Mouse (Mus musculus) embryonic fibroblast, embryonic 13.5 days (primary cell): ENCODE results near the gene Gm10053. TPM values are rescaled to one million over a fixed set of nuclear protein-coding genes. Genes with fewer than 3 reads are reported as not detected.

Experiments used
- H3K27ac ChIP-seq: 2 replicates; pipeline ENCODE4 v1.5.1; 2012; ENCODE audit warnings: low read length, control low read depth, inconsistent platforms; ENCODE audit not compliant: insufficient read depth
- H3K4me1 ChIP-seq: 2 replicates; pipeline ENCODE4 v1.6.1; 2011; ENCODE audit warnings: low read length; ENCODE audit not compliant: control insufficient read depth, insufficient read depth
- H3K4me3 ChIP-seq: 2 replicates; pipeline ENCODE4 v1.5.1; 2011; ENCODE audit warnings: mild to moderate bottlenecking, control low read depth, low read length; ENCODE audit not compliant: insufficient read depth
- CTCF ChIP-seq: IDR thresholded peaks from 2 replicates; pipeline ENCODE4 v1.5.1; 2011; ENCODE audit warnings: mild to moderate bottlenecking, control low read depth, low read length, moderate library complexity, borderline replicate concordance; ENCODE audit not compliant: insufficient read depth
- POLR2A ChIP-seq: IDR thresholded peaks from 2 replicates; pipeline ENCODE4 v1.6.1; 2011; ENCODE audit warnings: low read depth, mild to moderate bottlenecking, control low read depth, low read length, moderate library complexity
- polyA plus RNA-seq: library from polyadenylated mRNA; stranded (reverse); fragments of >200 nt; gene quantifications from 2 replicates; pipeline ENCODE4 v1.2.4, GENCODE M21; 2011; ENCODE audit warnings: low read depth; ENCODE audit not compliant: missing spikeins, insufficient read length

Gene Gm10053
- polyA plus RNA-seq, 1 experiment = 136 TPM

- no peak overlapping the region for H3K27ac ChIP-seq
- H3K4me3 ChIP-seq = peak overlapping the region; percentile 22; the same call in 1 of the 2 replicates
- H3K4me1 ChIP-seq = no peaks in the 10 kb centered on the region
- TF ChIP-seq POLR2A = no peak
- TF ChIP-seq CTCF = peak; percentile 91
Observed at GRCm38 (mm10) chr19:24871037-24871635, 4.3 kb upstream of the Gm10053 start.

GRCm38 (mm10) chr19:24873873-24874272 is 1.6 kb upstream of the Gm10053 start:
- TF ChIP-seq POLR2A (no peak), CTCF (no peak)
- Histone ChIP-seq H3K4me3 (no peak overlapping the region), H3K4me1 (no peaks in the 10 kb centered on the region), H3K27ac (no peak overlapping the region)

GRCm38 (mm10) chr19:24881237-24881636 is 5.8 kb downstream of the Gm10053 start:
- no peaks in the 10 kb centered on the region for H3K4me1 ChIP-seq
- no peak overlapping the region for H3K27ac ChIP-seq
- TF ChIP-seq POLR2A (no peak), CTCF (no peak)
- H3K4me3 ChIP-seq = no peak overlapping the region

DNA sequence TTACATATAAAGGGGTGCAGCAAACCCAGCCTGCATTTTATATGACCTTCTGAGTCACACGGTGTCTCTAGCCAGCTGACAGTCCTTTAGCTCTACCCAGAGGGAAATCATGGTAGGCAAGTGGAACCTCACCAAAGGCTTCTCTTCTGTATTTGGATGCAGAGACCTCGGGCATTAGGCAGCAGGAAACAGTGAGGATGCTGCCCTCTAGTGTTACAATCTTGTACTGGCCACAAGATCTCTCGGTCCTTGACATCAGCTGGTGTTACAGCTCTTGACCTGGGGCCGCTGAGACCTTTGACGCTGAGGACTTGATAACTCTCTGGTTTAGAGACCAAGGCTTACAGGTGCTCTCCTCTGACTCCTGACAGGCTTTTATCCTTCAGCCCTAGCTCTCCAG is 10.0 kb downstream of the Gm10053 start:
- Histone ChIP-seq H3K4me3 (no peak overlapping the region), H3K27ac (no peak overlapping the region), H3K4me1 (no peaks in the 10 kb centered on the region)
- TF ChIP-seq POLR2A (no peak), CTCF (peak; percentile 78; the same call in 1 of the 2 replicates)

GRCm38 (mm10) chr19:24886888-24887287 is 11.4 kb downstream of the Gm10053 start:
- no peak overlapping the region for H3K4me3 ChIP-seq
- no peaks in the 10 kb centered on the region for H3K4me1 ChIP-seq
- H3K27ac ChIP-seq = no peak overlapping the region
- TF ChIP-seq CTCF = no peak
- TF ChIP-seq POLR2A = no peak

DNA sequence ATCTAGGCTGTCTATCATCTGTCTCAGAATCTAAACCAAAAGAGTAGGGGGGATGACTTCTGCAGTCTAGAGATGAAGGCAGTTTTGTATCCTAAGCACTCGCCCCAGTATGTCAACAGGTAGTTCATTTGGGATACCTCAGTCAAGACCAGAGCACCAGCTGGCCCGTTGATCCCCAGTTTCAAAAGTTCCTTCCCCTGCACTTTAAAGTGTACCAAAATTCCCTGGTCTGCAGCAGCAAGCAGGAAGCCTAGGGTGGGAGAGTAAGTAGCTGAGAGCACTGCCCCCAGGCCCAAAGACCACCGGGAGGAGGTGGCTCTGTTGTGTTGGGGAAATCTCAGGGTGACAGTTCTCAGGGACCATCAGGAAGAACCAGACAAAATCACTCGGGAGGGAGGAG is 21.1 kb downstream of the Gm10053 start:
- Histone ChIP-seq H3K27ac (no peak overlapping the region), H3K4me3 (no peak overlapping the region), H3K4me1 (no peaks in the 10 kb centered on the region)
- TF ChIP-seq CTCF = no peak
- no peak for TF ChIP-seq POLR2A

- TF ChIP-seq POLR2A = no peak
- TF ChIP-seq CTCF = no peak
Observed at GRCm38 (mm10) chr19:24897006-24897895, 21.8 kb downstream of the Gm10053 start.

GRCm38 (mm10) chr19:24897896-24898736 is 22.6 kb downstream of the Gm10053 start:
- Histone ChIP-seq H3K4me1 (no peaks in the 10 kb centered on the region), H3K4me3 (no peak overlapping the region), H3K27ac (no peak overlapping the region)
- TF ChIP-seq POLR2A (no peak), CTCF (no peak)

More at GRCm38 (mm10) chr19:24897006-24897895, 21.8 kb downstream of the Gm10053 start:
- H3K4me3 ChIP-seq = no peak overlapping the region
- no peaks in the 10 kb centered on the region for H3K4me1 ChIP-seq
- no peak overlapping the region for H3K27ac ChIP-seq

DNA sequence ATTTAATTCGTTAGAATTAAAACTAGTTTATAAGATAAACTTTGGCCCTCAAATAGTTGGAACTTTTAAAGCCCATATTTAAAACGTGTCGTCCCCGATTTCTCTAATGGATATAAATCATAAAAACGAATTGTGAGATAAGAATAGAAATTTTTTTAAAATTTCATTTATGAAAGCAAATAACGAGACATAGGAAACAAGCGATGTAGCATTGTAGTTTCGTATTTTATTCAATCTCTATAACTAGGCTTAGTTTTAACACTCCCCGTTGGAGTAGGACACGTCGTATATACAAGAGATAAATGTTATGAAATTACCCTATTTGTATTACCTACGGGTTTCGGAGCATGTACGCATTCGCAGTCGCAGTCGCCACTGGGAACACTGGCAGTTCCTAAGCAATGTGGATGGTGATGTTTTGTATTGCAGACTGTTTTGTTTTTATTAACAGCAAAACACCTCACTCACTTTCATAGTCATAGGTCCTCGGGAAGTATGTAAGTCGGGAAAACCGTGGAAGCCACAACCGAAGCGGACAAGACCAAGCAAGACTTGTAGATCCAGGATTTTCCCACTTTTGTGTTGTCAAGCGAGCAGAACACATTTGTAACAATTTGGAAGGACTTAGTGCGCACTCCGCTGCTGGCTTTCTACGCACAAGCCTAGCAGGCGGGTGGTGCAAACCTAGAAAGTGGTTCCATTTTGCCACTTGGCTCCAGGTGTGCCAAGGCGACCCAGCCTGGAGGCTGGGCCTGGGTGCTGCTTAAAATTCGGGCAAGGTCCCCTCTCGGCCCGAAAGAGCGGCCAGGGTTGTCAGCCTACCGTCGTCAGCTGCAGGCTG is 23.5 kb downstream of the Gm10053 start:
- TF ChIP-seq CTCF (no peak), POLR2A (no peak)
- no peak overlapping the region for H3K4me3 ChIP-seq
- no peaks in the 10 kb centered on the region for H3K4me1 ChIP-seq
- no peak overlapping the region for H3K27ac ChIP-seq
